Mouse (Mus musculus): ENCODE results near the gene Cnp.

- no peak for TF ChIP-seq POLR2A (IDR thresholded peaks at IDR 0.05; ENCODE audit: insufficient read depth, low read length)
- TF ChIP-seq EP300 (IDR thresholded peaks at IDR 0.05; ENCODE audit: insufficient read depth, low read depth, low read length), result peak; percentile 31; the same call in 1 of the 2 replicates
Observed at GRCm38 (mm10) chr11:100626701-100627195, 52.0 kb downstream of the Cnp start.

Measured in ES-Bruce4 (cell line).